Mouse (Mus musculus) c-Kit-positive CD71-positive TER-119-negative erythroid progenitor cells, embryonic 14.5 days (primary cell): ENCODE measurements around the gene H2al1k.
"Not testable (repeated sequence)": the region's sequence is repeated elsewhere in the genome, so short reads cannot be mapped to it uniquely, and the experiment has no call there.

Experiments used
- DNase-seq: peaks from one replicate; pipeline ENCODE4 v3.0.0-alpha.2; 2013; ENCODE audit warnings: low read depth

H2al1k gene

GRCm38 (mm10) chrX:9350327-9350726 lies at the start of gene H2al1k:
H2al1k (plus strand) TSS chrX:9350627.
- not testable (repeated sequence) for DNase-seq

- DNase-seq, result no peak
Measured at GRCm38 (mm10) chrX:9302791-9303190, 47.6 kb upstream of the H2al1k start.

DNA sequence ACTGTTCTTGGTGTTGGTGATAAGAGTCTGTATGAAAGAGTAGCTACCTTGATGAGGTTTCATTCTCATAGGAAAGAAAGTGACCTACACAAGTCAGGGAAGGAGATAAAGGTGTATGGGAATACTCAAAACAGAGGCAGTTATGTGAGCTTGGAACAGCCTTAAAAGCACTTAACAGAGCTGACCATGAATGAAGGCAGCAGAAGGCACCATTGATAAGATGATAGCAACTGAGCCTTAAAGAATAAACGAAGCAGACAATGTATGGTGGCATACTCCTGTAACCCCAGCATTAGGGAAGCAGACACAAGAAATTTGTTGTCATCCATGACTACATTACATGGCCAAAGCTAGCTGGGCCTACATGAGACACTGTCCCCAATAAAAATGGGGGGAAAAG lies 47.0 kb upstream of the H2al1k start:
- DNase-seq, result no peak

- not testable (repeated sequence) for DNase-seq
Measured at GRCm38 (mm10) chrX:9316457-9316856, 34.0 kb upstream of the H2al1k start.

DNA sequence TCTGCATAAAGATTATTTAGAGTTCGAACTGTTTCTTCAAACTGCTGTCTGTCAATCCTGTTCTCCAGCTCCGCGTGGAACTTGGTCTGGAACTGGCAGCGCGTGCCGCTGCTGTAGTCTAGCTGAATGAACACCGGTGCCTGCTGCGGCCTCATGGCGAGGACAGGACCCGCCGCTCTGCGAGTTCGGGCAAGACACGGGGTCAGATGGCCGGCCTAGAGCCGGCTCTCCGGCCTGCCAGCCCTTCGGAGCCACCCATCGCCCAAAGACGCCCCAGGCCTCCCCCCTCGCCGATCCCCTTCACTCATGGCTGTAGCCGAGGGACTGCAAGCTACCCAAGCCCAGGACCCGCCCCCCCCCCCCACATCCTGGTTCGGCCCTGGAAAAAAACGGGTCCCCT lies 22.5 kb upstream of the H2al1k start:
- DNase-seq, result not testable (repeated sequence)

DNA sequence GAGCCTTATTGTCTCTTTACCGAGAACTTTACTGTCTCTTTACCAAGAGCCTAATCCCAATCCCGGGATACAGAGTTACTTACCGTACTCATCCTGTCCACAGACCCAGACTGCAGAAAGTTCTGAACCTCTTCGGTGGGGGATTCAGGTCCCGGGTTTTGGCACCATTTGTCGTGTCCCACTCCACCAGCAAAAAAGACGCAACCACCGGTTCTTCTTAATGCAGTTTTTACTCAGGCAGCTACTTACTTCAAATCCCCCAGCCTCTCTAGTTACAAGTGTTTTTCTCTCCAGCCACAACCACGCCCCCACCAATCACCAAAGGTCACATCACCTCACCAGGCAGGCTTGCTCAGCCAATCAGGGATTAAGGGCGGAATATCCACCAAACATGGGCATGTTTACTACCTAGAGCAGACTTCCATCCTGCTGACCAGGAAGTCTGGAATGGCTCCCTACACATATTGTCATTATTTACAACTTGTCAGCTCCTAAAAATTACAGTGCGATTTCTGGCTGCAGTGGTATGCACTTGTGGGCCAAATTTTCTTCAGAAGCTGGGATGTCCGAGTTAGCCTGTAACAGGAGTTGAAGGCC lies 18.0 kb upstream of the H2al1k start:
- not testable (repeated sequence) for DNase-seq

DNA sequence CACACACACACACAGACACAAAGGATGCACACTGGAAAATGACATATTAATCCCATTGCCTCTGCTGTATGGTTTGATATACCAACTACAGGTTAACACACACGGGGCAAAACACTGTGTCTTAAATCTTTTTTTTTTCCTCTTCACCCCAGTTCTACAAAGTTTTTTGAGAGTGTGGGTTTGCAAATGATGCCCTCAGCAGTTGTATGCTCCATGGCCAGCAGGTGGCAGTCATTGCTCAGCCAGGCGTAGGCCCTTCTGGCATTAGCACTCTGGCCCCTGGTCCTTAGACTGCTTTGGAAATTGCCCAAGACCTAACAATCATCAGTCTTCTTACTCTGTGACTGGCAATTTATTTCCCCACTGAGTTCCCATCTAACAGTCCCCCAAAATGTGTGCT lies 17.4 kb upstream of the H2al1k start:
- not testable (repeated sequence) for DNase-seq

DNA sequence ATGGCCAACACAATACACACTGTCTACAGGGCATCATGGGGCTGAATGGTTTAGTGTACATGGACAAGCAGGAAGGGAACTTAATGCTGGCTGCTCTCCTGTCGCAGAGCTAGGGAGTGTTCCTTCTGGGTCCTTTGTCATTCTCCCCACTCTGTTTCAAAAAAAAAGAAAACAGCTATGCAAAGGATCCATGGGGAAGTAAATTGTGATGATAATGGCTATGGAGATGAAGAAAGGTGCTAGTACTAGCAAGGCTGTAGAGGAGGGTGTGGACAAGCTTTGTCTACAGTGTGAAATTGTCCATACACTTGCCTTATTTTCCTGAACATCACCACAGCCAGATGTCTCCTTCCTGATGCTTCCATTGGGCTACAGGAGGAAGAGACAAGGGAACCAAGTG lies 15.4 kb upstream of the H2al1k start:
- DNase-seq, result not testable (repeated sequence)

GRCm38 (mm10) chrX:9374012-9374411 lies 23.6 kb downstream of the H2al1k start:
- DNase-seq, result not testable (repeated sequence)

DNA sequence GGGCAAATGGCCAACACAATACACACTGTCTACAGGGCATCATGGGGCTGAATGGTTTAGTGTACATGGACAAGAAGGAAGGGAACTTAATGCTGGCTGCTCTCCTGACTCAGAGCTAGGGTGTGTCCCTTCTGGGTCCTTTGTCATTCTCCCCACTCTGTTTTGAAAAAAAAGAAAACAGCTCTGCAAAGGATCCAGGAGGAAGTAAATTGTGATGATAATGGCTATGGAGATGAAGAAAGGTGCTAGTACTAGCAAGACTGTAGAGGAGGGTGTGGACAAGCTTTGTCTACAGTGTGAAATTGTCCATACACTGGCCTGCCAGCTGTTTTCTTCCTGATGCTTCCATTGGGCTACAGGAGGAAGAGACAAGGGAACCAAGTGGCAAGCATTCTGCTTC lies 25.5 kb downstream of the H2al1k start:
- DNase-seq, result not testable (repeated sequence)
